Mouse (Mus musculus) kidney, adult 9 months (tissue): ENCODE measurements around the gene Zfp956.
A peak's percentile ranks its signal among the peaks of the same experiment; 100 is the strongest.
"Not testable (repeated sequence)": the region's sequence is repeated elsewhere in the genome, so short reads cannot be mapped to it uniquely, and the experiment has no call there.

Experiments used
- DNase-seq: peaks from one replicate; pipeline ENCODE4 v3.0.0; 2022

Zfp956 gene

DNA sequence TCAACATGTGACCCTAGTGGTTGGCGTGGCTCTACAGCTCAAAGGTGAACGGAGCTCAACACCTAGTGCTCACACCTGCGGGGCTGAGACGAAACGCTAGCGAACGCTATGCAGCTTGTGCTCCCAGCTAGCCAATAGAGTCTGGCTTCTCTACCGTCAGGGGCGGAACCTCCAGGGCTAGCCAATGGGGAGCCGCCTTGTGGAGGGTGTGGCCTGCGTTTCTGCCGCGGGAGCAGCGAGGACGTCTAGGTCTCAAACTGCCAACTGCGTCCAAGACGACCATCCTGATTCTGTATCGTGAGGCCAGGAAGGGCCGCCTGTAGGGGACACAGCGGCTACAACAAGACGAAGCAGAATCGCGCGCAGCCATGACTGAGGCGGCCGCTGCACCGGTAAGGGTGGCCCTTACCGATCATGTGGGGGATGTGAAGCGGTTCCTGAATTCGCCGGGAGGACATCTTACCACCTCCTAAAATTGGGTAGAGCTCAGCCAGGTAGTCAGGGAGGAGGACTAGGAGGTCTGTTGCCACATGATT, at the start of gene Zfp956:
Gene Zfp956, plus strand, starts transcription at position 200 of the 536 bp plus-strand sequence.
- peak; percentile 96 for DNase-seq

DNA sequence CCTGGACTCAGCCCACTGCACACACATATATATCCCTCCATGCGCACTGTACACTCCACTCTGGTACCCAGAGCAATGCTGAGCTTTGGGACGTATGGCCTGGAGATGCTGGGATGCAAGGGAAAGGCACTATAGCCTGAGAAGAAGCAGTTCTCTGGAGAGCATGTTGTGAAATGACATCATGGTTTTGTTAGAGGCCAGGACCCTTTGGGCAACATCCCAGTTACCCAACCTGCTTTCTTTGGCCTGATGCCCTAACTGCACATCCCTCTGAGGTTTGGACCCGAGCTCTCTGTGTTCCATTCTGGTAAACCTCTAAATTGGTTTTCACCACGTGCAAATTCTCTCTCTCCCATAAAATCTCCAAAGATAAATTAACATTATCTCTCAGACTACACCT, 49.6 kb upstream of the Zfp956 start:
- DNase-seq, result no peak

DNA sequence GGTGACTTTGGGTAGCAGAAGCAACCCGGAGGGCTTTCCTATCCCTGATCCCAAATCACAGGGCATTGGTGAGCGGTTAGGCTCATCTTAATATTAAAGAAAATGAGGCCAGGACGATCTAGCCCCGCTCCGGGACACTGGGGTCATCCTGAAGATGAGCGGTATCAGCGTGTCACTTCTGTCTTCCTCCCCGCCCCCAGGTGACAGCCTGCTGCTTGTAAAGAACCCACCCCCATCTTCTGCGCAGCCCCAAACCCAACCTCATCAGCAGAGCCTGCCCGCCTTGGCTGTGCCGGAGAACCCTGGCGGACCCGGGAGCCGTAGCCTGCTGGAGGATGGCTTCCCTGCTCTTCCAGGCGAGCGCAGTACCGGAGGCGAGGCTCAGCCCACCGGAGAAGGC, 48.8 kb upstream of the Zfp956 start:
- DNase-seq, result no peak

DNA sequence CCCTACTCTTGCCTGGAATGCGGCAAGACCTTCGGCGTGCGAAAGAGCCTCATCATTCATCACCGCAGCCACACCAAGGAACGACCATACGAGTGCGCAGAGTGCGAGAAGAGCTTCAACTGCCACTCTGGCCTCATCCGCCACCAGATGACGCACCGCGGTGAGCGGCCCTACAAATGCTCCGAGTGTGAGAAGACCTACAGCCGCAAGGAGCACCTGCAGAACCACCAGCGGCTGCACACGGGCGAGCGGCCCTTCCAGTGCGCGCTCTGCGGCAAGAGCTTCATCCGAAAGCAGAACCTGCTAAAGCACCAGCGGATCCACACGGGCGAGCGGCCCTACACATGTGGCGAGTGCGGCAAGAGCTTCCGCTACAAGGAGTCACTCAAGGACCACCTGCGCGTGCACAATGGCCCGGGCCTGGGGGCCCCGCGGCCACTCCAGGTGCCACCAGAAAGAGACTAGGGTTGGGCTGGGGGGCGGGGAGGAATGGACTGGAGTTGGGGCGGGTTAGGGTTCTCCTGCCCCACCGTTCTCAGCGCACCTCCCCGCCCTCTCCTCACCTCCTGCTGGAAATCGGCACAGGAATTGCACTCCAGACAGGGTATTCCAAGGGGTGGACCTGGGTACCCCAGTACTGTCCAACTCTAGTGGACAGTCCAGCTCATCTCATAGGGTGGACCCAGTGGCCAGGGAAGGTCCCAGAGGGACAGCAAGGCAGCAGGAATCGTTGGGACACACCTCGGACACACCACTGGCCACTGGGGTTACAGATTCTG, 48.1 kb upstream of the Zfp956 start:
- no peak for DNase-seq

DNA sequence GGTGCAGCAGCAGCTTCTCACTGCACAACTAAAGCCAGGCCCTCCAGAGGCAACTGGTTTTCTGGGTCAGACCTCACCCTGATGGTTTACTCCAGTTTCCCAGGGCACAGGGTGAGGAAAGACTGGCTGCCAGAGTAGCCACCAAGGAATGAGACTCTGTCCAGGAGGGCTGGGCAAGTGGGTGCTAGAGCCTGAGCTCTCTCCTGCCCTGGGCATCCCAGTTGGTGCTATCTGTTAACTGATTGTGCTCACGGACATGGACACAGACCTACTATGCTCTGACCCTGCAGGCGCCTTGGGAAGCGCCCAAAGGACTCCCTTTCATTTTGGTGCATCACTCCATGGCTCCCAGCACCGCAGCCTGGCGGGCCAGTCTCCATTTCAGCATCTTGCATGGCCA, 46.9 kb upstream of the Zfp956 start:
- no peak for DNase-seq

GRCm38 (mm10) chr6:47909007-47909406, 44.2 kb upstream of the Zfp956 start:
- no peak for DNase-seq

DNA sequence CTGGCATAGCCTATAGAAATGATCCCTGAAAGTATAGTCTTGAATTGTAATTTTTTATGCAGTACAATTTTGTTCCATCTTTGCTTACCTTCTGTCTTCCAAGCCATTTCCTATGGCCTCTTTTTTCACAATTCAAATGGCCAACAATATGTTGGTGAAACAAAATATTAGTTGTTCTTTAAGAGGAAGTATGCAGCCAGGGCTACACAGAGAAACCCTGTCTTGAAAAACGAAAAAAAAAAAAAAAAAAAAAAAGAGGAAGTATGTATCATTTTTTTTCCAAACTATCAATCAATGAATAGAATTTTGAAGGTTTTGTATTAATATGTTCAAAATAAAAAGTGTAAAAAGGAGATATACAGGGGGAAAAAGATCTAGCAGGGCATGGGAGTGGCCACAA, 41.5 kb upstream of the Zfp956 start:
- DNase-seq, result no peak

DNA sequence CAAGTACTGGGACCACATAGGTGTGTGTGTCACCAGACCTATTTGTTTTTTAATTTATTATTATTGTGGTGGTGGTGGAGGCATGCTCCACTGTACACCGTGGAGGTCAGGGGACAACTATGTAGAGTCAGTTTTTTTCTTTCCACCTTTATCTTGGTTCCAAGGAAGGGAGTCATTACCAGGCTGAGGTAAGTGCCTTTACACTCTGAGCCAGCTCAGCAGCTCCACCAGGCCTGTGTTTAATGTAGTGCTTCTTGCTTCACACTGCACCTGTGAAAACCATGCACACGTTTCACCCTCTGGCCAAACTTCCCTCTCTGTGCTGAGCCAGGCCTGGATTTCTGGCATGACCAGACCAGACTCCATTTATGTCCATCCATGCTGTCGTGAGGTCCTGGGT, 40.2 kb upstream of the Zfp956 start:
- no peak for DNase-seq

DNA sequence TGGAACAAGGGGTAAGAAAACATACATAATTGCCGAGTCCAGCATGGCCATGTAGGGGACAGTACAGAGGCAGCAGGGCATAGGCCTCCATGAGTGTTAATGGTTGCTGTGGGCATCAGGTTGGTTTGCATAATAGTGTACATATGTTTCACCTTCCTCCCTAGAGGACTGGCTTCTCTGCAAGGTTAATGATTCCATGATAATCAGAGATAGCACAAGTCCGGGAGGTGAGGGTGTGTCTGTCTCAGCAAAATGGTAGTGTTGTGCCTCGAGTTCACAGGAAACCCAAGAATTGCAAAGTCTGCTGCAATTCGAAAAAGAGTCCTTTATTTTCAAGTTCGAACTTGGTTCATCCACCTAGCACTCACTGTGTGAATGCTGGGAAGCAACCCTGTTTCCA, 36.1 kb upstream of the Zfp956 start:
- no peak for DNase-seq

DNA sequence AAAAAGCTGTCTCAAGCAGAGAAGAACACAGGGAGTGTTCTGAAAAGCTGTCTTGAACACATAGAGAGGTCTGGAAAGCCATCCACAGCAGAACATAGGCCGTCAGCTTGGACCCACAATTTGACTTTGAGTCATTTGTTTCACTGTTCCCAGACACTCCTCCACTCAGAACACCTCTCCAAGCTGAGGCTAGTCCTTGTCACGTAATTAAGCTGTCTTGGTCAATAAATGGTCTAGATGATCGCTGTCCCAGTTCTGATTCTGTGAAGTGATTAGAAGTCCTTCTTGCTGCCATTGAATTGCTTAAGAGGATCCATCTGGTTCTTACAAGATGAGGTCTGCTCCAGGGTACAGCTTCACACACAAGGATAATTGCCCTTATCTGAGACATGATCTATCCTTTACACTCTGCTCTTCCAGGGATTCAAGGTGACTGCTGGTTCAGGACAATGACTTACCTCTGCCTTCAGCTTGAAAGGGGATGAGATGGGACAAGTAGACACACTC, 34.4 kb upstream of the Zfp956 start:
- no peak for DNase-seq

DNA sequence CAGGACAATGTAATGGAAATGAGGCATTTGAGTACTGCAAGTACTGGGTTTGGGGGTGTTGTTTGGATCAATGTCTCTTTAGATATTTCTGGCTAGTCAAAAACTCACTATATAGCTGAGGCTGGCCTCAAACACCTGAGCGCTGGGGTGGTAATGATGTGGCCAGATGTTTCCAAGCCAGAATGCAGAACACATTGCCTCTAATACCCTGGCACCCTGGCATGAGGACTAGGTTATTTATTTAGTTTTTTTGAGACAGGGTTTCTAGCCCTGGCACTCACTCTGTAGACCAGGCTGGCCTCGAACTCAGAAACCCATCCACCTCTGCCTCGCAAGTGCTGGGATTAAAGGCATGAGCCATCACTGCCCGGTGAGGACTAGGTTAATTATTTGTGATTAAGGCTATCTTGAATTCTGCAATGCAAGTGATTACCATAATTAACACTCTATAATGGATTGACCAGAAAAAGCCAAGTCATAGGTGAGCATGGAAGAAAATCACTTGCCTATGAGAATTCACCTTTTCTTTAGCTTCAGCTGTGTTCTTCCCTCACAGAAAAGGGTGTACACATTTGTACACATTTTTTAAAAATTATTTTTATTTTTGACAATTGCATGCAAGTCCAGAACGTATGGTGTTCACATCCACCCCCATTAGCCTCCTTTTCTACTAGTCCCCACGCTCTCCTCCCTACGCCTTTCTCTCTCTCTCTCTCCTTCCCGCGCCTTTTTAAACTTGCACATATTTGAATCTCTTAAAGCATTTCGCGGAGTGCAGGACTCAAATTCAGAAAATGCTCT, 33.3 kb upstream of the Zfp956 start:
- DNase-seq, result no peak

- peak; percentile 91 for DNase-seq
Observed at GRCm38 (mm10) chr6:47920447-47921340, 32.5 kb upstream of the Zfp956 start, which contains the start of gene Zfp212. Gene Zfp212, plus strand, starts transcription at chr6:47920476.

DNA sequence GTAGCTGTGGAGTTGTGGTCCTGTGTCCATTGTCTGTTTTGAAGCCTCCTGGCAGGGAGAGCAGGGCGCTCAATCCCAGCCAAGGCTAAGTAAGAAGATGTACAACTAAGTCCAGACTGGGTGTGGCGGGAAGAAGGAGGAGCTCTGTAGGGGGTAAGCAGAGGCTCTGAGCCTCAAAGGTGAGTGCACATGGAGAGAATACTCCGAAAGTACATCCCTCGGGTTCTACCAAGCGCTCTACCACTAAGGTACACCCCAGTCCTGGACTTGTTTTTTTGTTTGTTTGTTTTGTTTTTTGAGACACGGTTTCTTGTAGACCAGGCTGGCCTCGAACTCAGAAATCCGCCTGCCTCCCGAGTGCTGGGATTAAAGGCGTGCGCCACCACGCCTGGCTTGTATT, 10.7 kb upstream of the Zfp956 start:
- DNase-seq, result no peak

GRCm38 (mm10) chr6:47943021-47943691, 10.0 kb upstream of the Zfp956 start:
- peak; percentile 66 for DNase-seq

DNA sequence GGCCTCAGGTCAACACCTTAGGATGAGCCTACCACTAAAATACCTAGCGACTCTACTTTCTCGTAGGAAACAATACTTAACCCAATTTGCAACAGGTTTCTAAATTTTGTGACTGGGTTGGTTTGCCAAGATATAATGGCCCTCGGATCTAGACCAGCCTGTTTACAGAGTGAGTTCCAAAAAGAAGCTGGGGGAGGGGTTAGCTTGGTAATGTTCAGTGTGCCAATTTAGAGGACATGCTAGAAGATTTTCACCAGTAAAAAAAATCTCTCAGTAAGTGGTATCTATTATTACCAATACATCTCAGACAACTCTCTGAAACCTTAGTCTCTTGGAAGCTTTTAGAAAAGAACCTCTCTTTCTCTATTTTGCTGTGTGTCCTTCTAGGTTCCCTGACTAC, 9.5 kb upstream of the Zfp956 start:
- DNase-seq, result no peak

DNA sequence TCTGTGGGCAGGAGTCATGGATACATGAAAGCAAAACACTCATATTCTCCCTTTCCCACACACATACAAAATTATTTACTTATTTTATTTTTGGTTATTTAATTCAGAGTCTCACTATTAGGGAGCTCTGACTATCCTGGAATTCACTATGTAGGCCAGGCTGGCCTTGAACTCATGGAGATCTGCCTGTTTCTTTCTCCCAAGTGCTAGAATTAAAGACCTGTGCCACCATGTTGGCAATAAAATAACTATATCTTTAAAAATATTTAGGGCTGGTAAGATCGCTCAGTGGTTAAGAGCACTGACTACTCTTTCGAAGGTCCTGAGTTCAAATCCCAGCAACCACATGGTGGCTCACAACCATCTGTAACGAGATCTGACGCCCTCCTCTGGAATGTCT, 5.8 kb upstream of the Zfp956 start:
- DNase-seq, result no peak

DNA sequence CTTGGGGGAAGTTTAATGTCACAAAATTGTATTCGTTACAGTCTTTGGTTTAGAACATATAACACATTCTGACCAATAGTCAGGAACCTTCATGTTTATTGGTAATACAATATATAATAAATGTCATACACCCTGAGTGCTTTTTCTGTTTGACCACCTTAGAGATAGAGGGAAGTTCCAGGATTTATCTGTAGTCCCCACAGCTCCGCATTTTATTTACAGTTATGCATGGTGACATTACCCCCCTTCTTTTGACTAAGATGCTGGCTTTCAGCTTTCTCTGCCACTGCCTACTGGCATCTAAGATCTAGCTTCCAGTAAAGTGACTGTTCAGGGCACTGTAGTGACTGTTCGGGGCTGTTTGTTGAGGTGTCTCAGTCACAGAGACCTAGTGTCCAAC, 1.2 kb downstream of the Zfp956 start:
- DNase-seq, result no peak

GRCm38 (mm10) chr6:47957816-47958215, 4.6 kb downstream of the Zfp956 start:
- no peak for DNase-seq

- DNase-seq, result no peak
Observed at GRCm38 (mm10) chr6:47960685-47961421, 7.7 kb downstream of the Zfp956 start.

- no peak for DNase-seq
Observed at GRCm38 (mm10) chr6:47963051-47963450, 9.9 kb downstream of the Zfp956 start.

DNA sequence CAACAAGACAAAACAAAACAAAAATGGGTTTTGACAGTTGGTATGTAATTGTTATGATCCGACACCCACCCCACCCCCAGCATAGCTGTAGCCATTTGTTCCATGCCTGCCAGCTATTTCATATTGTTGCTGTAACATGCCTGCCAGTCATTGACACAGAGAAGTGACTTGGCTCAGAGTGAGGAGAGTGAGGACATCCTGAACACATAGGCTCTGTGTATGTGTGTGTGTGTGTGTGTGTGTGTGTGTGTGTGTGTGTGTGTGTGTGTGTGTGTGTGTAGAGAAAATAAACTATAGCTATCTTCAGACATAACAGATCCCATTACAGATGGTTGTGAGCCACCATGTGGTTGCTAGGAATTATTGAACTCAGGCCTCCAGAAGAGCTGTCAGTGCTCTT, 15.0 kb downstream of the Zfp956 start:
- not testable (repeated sequence) for DNase-seq
